Mouse (Mus musculus) MEL (cell line): ENCODE results near the gene Mtss1l. TPM values are rescaled to one million over a fixed set of nuclear protein-coding genes. Genes with fewer than 3 reads are reported as not detected.

Experiments
- DNase-seq: peaks from one replicate; pipeline ENCODE4 v3.0.0; 2011; ENCODE audit warnings: low read depth, low spot score
- H3K27ac ChIP-seq: 2 replicates; pipeline ENCODE4 v1.5.1; 2012; ENCODE audit warnings: low read depth, mild to moderate bottlenecking, control low read depth, low read length, moderate library complexity; ENCODE audit not compliant: control insufficient read depth
- H3K27me3 ChIP-seq, 2 experiments: fragments of 150-350 bp in 1 of 2; sonication (generic) in 1 of 2; 2 replicates each; pipeline ENCODE4 v1.6.1; 2012; ENCODE audit warnings: low read length in 2 of 2, mild to moderate bottlenecking in 2 of 2, improper control_type of control experiment in 1 of 2, moderate library complexity in 1 of 2; ENCODE audit not compliant: insufficient read depth in 2 of 2, control insufficient read depth in 1 of 2
- H3K36me3 ChIP-seq, 2 experiments: 2 replicates each; pipeline ENCODE4 v1.6.1; 2012 to 2014; ENCODE audit warnings: low read length in 2 of 2, improper control_type of control experiment in 1 of 2, inconsistent platforms in 1 of 2, mild to moderate bottlenecking in 1 of 2; ENCODE audit not compliant: insufficient read depth in 2 of 2, control insufficient read depth in 1 of 2
- H3K4me1 ChIP-seq, 2 experiments: fragments of 150-350 bp in 1 of 2; sonication (generic) in 1 of 2; 2 replicates each; pipeline ENCODE4 v1.6.1; 2012; ENCODE audit warnings: low read length in 2 of 2, improper control_type of control experiment in 1 of 2, mild to moderate bottlenecking in 1 of 2; ENCODE audit not compliant: insufficient read depth in 2 of 2, control insufficient read depth in 1 of 2
- H3K4me3 ChIP-seq, 2 experiments: fragments of 150-350 bp in 1 of 2; sonication (generic) in 1 of 2; 2 replicates each; pipeline ENCODE4 v1.5.1; 2012; ENCODE audit warnings: low read depth in 2 of 2, low read length in 2 of 2, mild to moderate bottlenecking in 2 of 2, moderate library complexity in 2 of 2, control low read depth in 1 of 2, improper control_type of control experiment in 1 of 2; ENCODE audit not compliant: control insufficient read depth in 1 of 2, insufficient read depth in 1 of 2
- H3K79me2 ChIP-seq: 2 replicates; pipeline ENCODE4 v1.6.1; 2012; ENCODE audit warnings: mild to moderate bottlenecking, low read length, moderate library complexity; ENCODE audit not compliant: control insufficient read depth, poor library complexity, insufficient read depth
- H3K9ac ChIP-seq: 2 replicates; pipeline ENCODE4 v1.6.1; 2012; ENCODE audit warnings: low read depth, mild to moderate bottlenecking, control low read depth, low read length, moderate library complexity; ENCODE audit not compliant: control insufficient read depth, poor library complexity, severe bottlenecking
- H3K9me3 ChIP-seq: fragments of 150-350 bp; sonication (generic); replicated peaks from 2 replicates; pipeline ENCODE4 v1.6.1; 2012; ENCODE audit warnings: mild to moderate bottlenecking, low read length, improper control_type of control experiment, moderate library complexity; ENCODE audit not compliant: insufficient read depth
- CHD1 ChIP-seq: IDR thresholded peaks from 2 replicates; pipeline ENCODE4 v1.6.1; 2012; ENCODE audit warnings: low read depth, mild to moderate bottlenecking, inconsistent platforms, low read length, improper control_type of control experiment
- CHD2 ChIP-seq: IDR thresholded peaks from 2 replicates; pipeline ENCODE4 v1.6.1; 2011; ENCODE audit warnings: low read length, improper control_type of control experiment
- CTCF ChIP-seq, 3 experiments: IDR thresholded peaks in 2 of 3; conservative IDR thresholded peaks in 1 of 3; 2 replicates each; pipeline ENCODE4 v1.5.1; 2011 to 2012; ENCODE audit warnings: low read length in 3 of 3, low read depth in 2 of 3, mild to moderate bottlenecking in 2 of 3, improper control_type of control experiment in 1 of 3, inconsistent platforms in 1 of 3, mixed read lengths in 1 of 3, moderate library complexity in 1 of 3; ENCODE audit not compliant: control insufficient read depth in 1 of 3, insufficient read depth in 1 of 3, poor library complexity in 1 of 3, severe bottlenecking in 1 of 3
- EP300 ChIP-seq, 2 experiments: IDR thresholded peaks; 2 replicates each; pipeline ENCODE4 v1.6.1; 2011; ENCODE audit warnings: improper control_type of control experiment in 2 of 2, low read length in 2 of 2, low read depth in 1 of 2, mild to moderate bottlenecking in 1 of 2
- GABPA ChIP-seq: IDR thresholded peaks from 2 replicates; pipeline ENCODE4 v1.6.1; 2012; ENCODE audit warnings: low read depth, mild to moderate bottlenecking, inconsistent platforms, low read length, improper control_type of control experiment, moderate library complexity
- HCFC1 ChIP-seq: IDR thresholded peaks from 2 replicates; pipeline ENCODE4 v1.6.1; 2012; ENCODE audit warnings: low read depth, mild to moderate bottlenecking, inconsistent platforms, low read length, improper control_type of control experiment, moderate library complexity
- KAT2A ChIP-seq: conservative IDR thresholded peaks from 2 replicates; pipeline ENCODE4 v1.6.1; 2012; ENCODE audit warnings: low read depth, low read length, improper control_type of control experiment, inconsistent platforms
- MAX ChIP-seq: IDR thresholded peaks from 2 replicates; pipeline ENCODE4 v1.6.1; 2011; ENCODE audit warnings: low read length, improper control_type of control experiment
- MXI1 ChIP-seq: IDR thresholded peaks from 2 replicates; pipeline ENCODE4 v1.6.1; 2011; ENCODE audit warnings: mild to moderate bottlenecking, low read depth, low read length, improper control_type of control experiment
- MYC ChIP-seq: IDR thresholded peaks from 2 replicates; pipeline ENCODE4 v1.6.1; 2011; ENCODE audit warnings: low read depth, mild to moderate bottlenecking, low read length, improper control_type of control experiment, moderate library complexity
- NELFE ChIP-seq: IDR thresholded peaks from 2 replicates; pipeline ENCODE4 v1.6.1; 2011; ENCODE audit warnings: low read depth, low read length, improper control_type of control experiment
- POLR2A ChIP-seq, 2 experiments: IDR thresholded peaks; 2 replicates each; pipeline ENCODE4 v1.6.1; 2011 to 2012; ENCODE audit warnings: low read length in 2 of 2, mild to moderate bottlenecking in 2 of 2, control low read depth in 1 of 2, improper control_type of control experiment in 1 of 2, low read depth in 1 of 2, moderate library complexity in 1 of 2; ENCODE audit not compliant: control insufficient read depth in 1 of 2, insufficient read depth in 1 of 2, poor library complexity in 1 of 2
- POLR2AphosphoS2 ChIP-seq: IDR thresholded peaks from 2 replicates; pipeline ENCODE4 v1.6.1; 2011; ENCODE audit warnings: low read length, improper control_type of control experiment
- RAD21 ChIP-seq: IDR thresholded peaks from 2 replicates; pipeline ENCODE4 v1.6.1; 2011; ENCODE audit warnings: mild to moderate bottlenecking, low read depth, low read length, improper control_type of control experiment
- SIN3A ChIP-seq: IDR thresholded peaks from 2 replicates; pipeline ENCODE4 v1.6.1; 2012; ENCODE audit warnings: low read length, improper control_type of control experiment, inconsistent platforms
- TAL1 ChIP-seq: IDR thresholded peaks from 2 replicates; pipeline ENCODE4 v1.6.1; 2012; ENCODE audit warnings: mild to moderate bottlenecking, inconsistent platforms, low read length, moderate library complexity, mixed read lengths
- USF2 ChIP-seq, 2 experiments: IDR thresholded peaks; 2 replicates each; pipeline ENCODE4 v1.6.1; 2011 to 2012; ENCODE audit warnings: improper control_type of control experiment in 2 of 2, low read length in 2 of 2, borderline replicate concordance in 1 of 2, inconsistent platforms in 1 of 2, low read depth in 1 of 2, mild to moderate bottlenecking in 1 of 2; ENCODE audit not compliant: insufficient read depth in 1 of 2
- ZC3H11A ChIP-seq: IDR thresholded peaks from 2 replicates; pipeline ENCODE4 v1.6.1; 2012; ENCODE audit warnings: low read depth, mild to moderate bottlenecking, inconsistent platforms, low read length, improper control_type of control experiment
- polyA plus RNA-seq, 2 experiments: library from polyadenylated mRNA; stranded (reverse) in 1 of 2; unstranded in 1 of 2; fragments of >175 nt in 1 of 2; fragments of >200 nt in 1 of 2; gene quantifications; 2 replicates each; pipeline versions ENCODE4 v1.2.1 to v1.2.4; 2012; ENCODE audit warnings: low replicate concordance in 2 of 2, low read depth in 1 of 2; ENCODE audit not compliant: insufficient read length in 2 of 2, insufficient read depth in 1 of 2, missing spikeins in 1 of 2
- total RNA-seq: library from RNA; depleted of rRNA; stranded (reverse); fragments of 300-350 nt; gene quantifications from 2 replicates; pipeline ENCODE4 v1.2.3, GENCODE M21; 2012

The Mtss1l gene
- total and polyA plus RNA-seq, 3 experiments, result 1.2 to 4.3 TPM; not detected in 1

DNA sequence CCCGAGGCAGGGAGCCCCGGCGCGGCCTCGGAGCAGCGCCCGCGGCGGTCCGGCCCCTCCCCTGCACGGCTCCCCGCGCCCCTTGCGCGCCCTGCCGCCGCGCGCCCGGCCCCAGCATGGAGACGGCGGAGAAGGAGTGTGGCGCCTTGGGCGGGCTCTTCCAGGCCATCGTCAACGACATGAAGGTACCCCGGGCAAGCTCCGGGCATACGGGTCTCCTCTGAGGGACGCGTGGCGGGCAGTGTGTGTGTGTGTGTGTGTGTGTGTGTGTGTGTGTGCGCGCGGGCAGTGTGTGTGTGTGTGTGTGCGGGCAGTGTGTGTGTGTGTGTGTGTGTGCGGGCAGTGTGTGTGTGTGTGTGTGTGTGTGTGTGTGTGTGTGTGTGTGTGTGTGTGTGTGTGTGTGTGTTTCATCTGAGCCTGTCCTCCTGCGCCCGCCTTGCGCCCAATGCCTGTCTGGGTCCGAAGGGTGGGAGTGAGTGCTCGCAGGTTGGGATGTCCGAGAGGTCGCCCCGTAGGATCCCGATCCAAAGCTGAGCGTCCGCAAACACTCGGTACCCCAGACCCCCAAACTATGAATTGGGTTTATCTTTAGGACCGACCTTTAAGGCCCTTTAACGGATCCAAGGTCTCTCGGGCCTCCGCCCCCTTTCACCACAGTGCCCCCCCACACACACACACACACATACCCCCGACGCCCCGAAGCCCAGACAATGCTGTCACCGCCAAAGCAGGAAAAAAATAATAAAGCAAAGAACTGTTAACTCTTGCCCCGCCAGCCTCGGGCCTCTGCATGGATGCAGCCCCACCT lies 534 bp downstream of the Mtss1l start:
- Histone ChIP-seq H3K9me3 (no peaks in the 10 kb centered on the region), H3K4me1 (peaks cover 0 to 5% of the 10 kb centered on the region in 2 experiments; a peak in 1 of 4 replicates), H3K4me3 (peak overlapping the region; percentile 70 to 95), H3K27me3 (no peaks in the 10 kb centered on the region), H3K9ac (peak overlapping the region; percentile 79), H3K79me2 (peaks cover 2% of the 10 kb centered on the region; the same call in 1 of the 2 replicates), H3K36me3 (no peaks in the 10 kb centered on the region), H3K27ac (no peak overlapping the region)
- TF ChIP-seq MXI1 (0 out of 2 replicates have a peak, but pooled peaks have one; percentile 25), SIN3A (peak; percentile 21; the same call in 1 of the 2 replicates), POLR2A (IDR thresholded peaks at IDR 0.05; ENCODE audit: control insufficient read depth in 1 of 2, insufficient read depth in 1 of 2, low read depth in 1 of 2, low read length in 2 of 2, poor library complexity in 1 of 2) (peak in 1 of 2 experiments; percentile 31; a peak in 1 of 4 replicates), RAD21 (no peak), TAL1 (no peak), MAX (no peak), GABPA (no peak)
- peak; percentile 41 for DNase-seq

GRCm38 (mm10) chr8:110722414-110723011 lies 1.2 kb downstream of the Mtss1l start:
- Histone ChIP-seq H3K4me3 (peak overlapping the region in 1 of 2 experiments; percentile 70; a peak in 1 of 4 replicates), H3K27me3 (no peaks in the 10 kb centered on the region), H3K4me1 (peaks cover 0 to 5% of the 10 kb centered on the region in 2 experiments; a peak in 1 of 4 replicates), H3K79me2 (peaks cover 2% of the 10 kb centered on the region; the same call in 1 of the 2 replicates), H3K9me3 (no peaks in the 10 kb centered on the region), H3K9ac (no peak overlapping the region; the same call in 1 of the 2 replicates), H3K27ac (no peak overlapping the region), H3K36me3 (no peaks in the 10 kb centered on the region)
- no peak for DNase-seq
- TF ChIP-seq NELFE (no peak), ZC3H11A (no peak), POLR2A (IDR thresholded peaks at IDR 0.05; ENCODE audit: control insufficient read depth in 1 of 2, insufficient read depth in 1 of 2, low read depth in 1 of 2, low read length in 2 of 2, poor library complexity in 1 of 2) (no peak), POLR2AphosphoS2 (no peak), GABPA (no peak), CHD1 (no peak), HCFC1 (no peak), MAX (no peak), SIN3A (no peak), MYC (no peak), CHD2 (no peak), EP300 (IDR thresholded peaks at IDR 0.05; ENCODE audit: low read depth in 1 of 2, low read length in 2 of 2) (no peak), MXI1 (no peak), KAT2A (no peak), USF2 (IDR thresholded peaks at IDR 0.05; ENCODE audit: borderline replicate concordance in 1 of 2, insufficient read depth in 1 of 2, low read depth in 1 of 2, low read length in 2 of 2) (no peak), CTCF (IDR thresholded peaks at IDR 0.05 in 2 of 3, conservative IDR thresholded peaks at IDR 0.05 in 1 of 3; ENCODE audit: control insufficient read depth in 1 of 3, insufficient read depth in 1 of 3, low read depth in 2 of 3, low read length in 3 of 3, poor library complexity in 1 of 3, severe bottlenecking in 1 of 3) (no peak)
